Mouse (Mus musculus) forebrain, embryonic 11.5 days (tissue): ENCODE results near the gene Smad6. TPM values are rescaled to one million over a fixed set of nuclear protein-coding genes. Genes with fewer than 3 reads are reported as not detected.

Experiments
- ATAC-seq: fragments of 200-750 bp; cut with Nextera tagmentation; replicated peaks from 2 replicates; pipeline ENCODE4 v1.8.0; 2017; ENCODE audit warnings: moderate TSS enrichment; ENCODE audit not compliant: low FRiP score
- DNase-seq: peaks from one replicate; pipeline ENCODE4 v3.0.0-alpha.2; 2017; ENCODE audit warnings: low spot score
- H3K27ac ChIP-seq: fragments of 300-500 bp; sonication (generic); 2 replicates; pipeline ENCODE4 v1.5.1; 2014; ENCODE audit warnings: low read depth, low read length
- H3K27me3 ChIP-seq: fragments of 300-500 bp; sonication (generic); 2 replicates; pipeline ENCODE4 v1.6.1; 2014; ENCODE audit warnings: mild to moderate bottlenecking, low read length, mixed read lengths; ENCODE audit not compliant: control insufficient read depth, insufficient read depth
- H3K36me3 ChIP-seq: fragments of 300-500 bp; sonication (generic); 2 replicates; pipeline ENCODE4 v1.6.1; 2014; ENCODE audit warnings: mild to moderate bottlenecking, low read length, moderate library complexity, mixed read lengths; ENCODE audit not compliant: control insufficient read depth, insufficient read depth
- H3K4me1 ChIP-seq: fragments of 300-500 bp; sonication (generic); replicated peaks from 2 replicates; pipeline ENCODE4 v1.6.1; 2014; ENCODE audit warnings: low read length, mixed read lengths; ENCODE audit not compliant: control insufficient read depth, insufficient read depth
- H3K4me2 ChIP-seq: fragments of 300-500 bp; sonication (generic); 2 replicates; pipeline ENCODE4 v1.6.1; 2014; ENCODE audit warnings: low read depth, mild to moderate bottlenecking, low read length, moderate library complexity, mixed read lengths; ENCODE audit not compliant: severe bottlenecking
- H3K4me3 ChIP-seq: fragments of 300-500 bp; sonication (generic); 2 replicates; pipeline ENCODE4 v1.5.1; 2014; ENCODE audit warnings: low read depth, low read length
- H3K9ac ChIP-seq: fragments of 300-500 bp; sonication (generic); 2 replicates; pipeline ENCODE4 v1.6.1; 2014; ENCODE audit warnings: low read length
- H3K9me3 ChIP-seq: fragments of 300-500 bp; sonication (generic); 2 replicates; pipeline ENCODE4 v1.6.1; 2016; ENCODE audit warnings: low read length, mixed read lengths; ENCODE audit not compliant: control insufficient read depth
- WGBS: fragments of 180-500 bp; shearing (Covaris S2); extraction: QIAGEN DNeasy Blood & Tissue Kit; methylation state at CpG from one replicate; pipeline ENCODE4 v1.1.7; 2014; 5-methylcytosine and 5-hydroxymethylcytosine counted together
- polyA plus RNA-seq: library from polyadenylated mRNA; unstranded; fragments of >200 nt; fragmentation: Nextera tagmentation; extraction: Ambion mirVana; gene quantifications from 2 replicates; pipeline ENCODE4 v1.2.1, GENCODE M21; 2014

Gene Smad6
- polyA plus RNA-seq, 1 experiment from 2014 or later, result 6.5 TPM

DNA sequence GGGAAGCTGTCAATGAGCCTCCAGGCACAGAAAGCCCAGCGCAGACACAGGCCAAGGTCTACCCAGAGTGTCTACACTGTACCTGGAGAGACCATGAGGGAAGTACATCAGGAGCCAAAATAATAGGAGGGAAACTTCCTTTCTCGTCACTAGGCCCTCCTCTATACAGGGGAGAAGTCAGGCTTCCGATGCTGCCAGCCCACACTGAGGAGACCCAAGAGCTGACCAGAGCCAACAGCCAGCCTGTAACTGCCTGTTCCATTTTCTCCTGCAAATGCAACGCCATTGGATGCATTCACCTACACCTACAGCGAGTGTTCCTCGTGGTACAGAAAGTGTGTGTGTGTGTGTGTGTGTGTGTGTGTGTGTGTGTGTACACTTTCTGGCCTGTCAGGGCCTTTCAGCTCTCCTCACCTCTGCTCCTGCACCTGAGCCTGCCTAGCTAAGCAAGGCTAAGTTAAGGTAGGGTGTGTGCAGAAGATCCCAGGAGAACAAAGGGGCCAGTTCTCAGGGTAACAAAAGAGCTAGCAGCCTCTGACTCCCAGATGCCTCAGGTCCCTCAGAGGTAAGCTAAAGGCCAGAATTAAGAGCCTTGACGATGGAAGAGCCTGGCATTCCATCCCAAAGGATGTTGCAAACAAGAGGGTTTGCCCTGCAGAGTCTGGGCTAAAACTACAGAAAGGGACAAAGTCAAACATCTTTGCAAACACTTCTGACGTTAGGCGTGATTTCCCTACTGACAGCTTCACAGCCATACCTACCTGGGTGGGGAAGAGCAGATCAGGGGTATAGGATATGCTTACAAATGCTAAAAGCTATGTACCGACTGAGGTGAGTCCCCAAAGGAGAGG, 2.6 kb downstream of the Smad6 start:
- ATAC-seq (no peak), DNase-seq (peak; percentile 49)
- peaks cover 41% of the 10 kb centered on the region for H3K4me1 ChIP-seq
- peak overlapping the region; percentile 93 for H3K9ac ChIP-seq
- no peaks in the 10 kb centered on the region for H3K9me3 ChIP-seq
- WGBS, result 6% methylated on average over 10 of the region's 10 CpGs
- H3K4me3 ChIP-seq, result peak overlapping the region; percentile 60
- peak overlapping the region; percentile 94 for H3K4me2 ChIP-seq
- no peaks in the 10 kb centered on the region for H3K36me3 ChIP-seq
- peaks cover 9% of the 10 kb centered on the region for H3K27me3 ChIP-seq
- no peak overlapping the region for H3K27ac ChIP-seq

DNA sequence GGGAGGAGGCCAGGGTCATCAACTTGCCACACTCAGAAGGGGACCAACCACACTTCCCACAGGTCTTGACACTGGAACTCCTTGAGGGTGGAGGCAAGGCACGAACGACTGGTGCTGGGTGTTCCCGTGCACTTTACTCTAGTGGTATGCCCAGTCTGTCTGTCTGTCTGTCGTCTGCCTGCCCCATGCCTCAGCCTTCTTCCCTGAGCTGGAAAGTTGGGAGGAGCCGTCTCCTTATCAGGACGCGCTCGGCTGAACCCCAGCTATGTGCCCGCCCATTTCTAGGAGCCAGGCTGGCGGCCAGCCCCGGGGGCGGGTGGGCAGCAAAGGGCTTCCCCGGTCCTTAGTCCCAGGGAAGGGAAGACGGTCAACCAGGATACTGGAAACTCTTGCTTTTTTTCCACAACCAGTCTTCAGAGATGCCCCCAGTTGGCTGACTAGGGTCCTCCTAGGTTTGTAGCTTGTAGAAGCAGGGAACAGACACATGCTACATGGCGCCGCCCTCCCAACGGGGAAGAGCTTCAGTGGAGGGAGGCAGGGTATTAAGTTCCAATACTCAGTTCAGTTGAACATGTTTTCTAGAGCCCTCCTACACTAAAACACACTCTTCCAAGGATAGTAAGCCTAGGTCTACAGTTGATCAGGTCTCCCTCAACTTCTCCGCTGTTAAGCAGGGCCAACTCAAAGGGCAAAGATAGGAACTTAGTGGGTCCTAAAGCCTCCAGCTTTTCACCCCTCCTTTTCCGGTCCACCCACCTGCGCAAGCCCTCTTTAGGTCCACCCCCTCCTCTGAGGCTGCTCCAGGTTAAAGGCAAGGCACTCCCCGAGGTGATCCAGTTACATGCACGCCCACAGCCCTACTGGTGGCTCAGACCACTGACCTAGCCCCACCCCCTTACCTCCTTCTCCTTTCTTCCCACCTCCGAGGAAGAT, 3.7 kb downstream of the Smad6 start:
- Histone ChIP-seq H3K36me3 (no peaks in the 10 kb centered on the region), H3K4me1 (peaks cover 36% of the 10 kb centered on the region), H3K4me3 (peak overlapping the region; percentile 60), H3K4me2 (peak overlapping the region; percentile 94), H3K27me3 (peaks cover 9% of the 10 kb centered on the region), H3K9ac (peak overlapping the region; percentile 43; the same call in 1 of the 2 replicates), H3K27ac (peak overlapping the region; percentile 59), H3K9me3 (no peaks in the 10 kb centered on the region)
- DNase-seq, result peak; percentile 85
- ATAC-seq, result no peak
- WGBS, result under 1% methylated on average over 23 of the region's 23 CpGs

DNA sequence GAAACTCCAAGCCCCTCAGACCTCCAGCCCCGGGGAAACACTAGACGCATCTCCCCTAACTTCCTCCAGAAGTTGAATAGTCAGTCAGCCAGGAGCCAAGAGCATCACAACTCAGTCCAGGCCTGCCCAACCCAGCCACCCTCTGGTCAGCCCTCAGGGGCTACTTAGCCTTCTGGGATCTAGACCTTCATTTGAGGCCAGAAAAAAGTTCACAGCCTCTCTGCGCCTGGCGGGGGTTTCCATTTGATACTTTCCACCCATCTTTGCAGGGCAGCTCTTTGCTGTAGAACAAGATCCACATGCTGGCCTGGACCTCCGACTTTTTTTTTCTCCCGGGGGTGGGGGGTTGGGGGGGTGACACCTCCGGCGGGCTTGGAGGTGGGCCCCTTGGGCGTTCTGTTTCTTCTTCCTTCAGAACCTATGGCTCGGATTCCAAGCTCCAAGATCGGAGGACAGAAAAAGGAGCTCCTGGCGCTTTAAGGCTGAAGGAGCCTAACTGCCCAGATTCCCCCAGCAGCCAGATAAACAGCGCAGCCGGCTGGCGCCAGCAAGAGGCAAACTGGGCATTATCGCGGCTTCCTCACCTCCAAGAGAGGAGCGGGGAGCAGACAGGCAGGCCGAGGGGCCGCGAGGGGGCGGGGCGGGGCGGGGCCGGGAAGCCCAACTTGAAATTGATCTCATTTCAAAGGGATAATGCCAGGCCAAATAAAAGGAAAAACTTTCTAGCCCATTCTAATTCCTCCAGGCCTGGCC, 5.0 kb downstream of the Smad6 start:
- peak overlapping the region; percentile 60 for H3K4me3 ChIP-seq
- peak overlapping the region; percentile 59; the same call in 1 of the 2 replicates for H3K27ac ChIP-seq
- no peaks in the 10 kb centered on the region; the same call in 1 of the 2 replicates for H3K9me3 ChIP-seq
- ATAC-seq, result no peak
- H3K27me3 ChIP-seq, result peaks cover 9% of the 10 kb centered on the region
- H3K9ac ChIP-seq, result peak overlapping the region; percentile 29; the same call in 1 of the 2 replicates
- peaks cover 30% of the 10 kb centered on the region for H3K4me1 ChIP-seq
- peak overlapping the region; percentile 94 for H3K4me2 ChIP-seq
- DNase-seq, result peak; percentile 91
- 4% methylated on average over 24 of the region's 25 CpGs for WGBS
- no peaks in the 10 kb centered on the region for H3K36me3 ChIP-seq

DNA sequence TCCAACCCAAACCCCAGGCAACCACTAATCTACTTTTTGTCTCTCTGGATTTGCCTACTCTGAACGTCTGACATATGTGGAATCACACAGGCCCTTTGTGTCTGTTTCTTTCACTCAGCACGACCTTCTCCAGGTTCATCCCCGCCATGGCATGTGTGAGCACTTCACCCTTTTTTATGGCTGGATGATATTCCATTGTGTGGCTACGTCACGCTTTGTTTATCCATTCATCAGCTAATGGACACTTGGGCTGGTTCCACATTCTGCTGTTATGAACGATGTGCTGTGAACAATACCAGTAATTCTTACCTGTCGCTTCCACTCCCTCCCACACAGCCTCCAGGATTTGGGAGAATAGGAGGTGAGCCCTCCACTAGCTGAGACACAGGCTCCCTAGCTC, 5.8 kb downstream of the Smad6 start:
- H3K36me3 ChIP-seq, result peaks cover 5% of the 10 kb centered on the region; the same call in 1 of the 2 replicates
- no peaks in the 10 kb centered on the region; the same call in 1 of the 2 replicates for H3K9me3 ChIP-seq
- peaks cover 30% of the 10 kb centered on the region for H3K4me1 ChIP-seq
- no peak overlapping the region for H3K4me2 ChIP-seq
- H3K27ac ChIP-seq, result no peak overlapping the region
- ATAC-seq (no peak), DNase-seq (no peak)
- peaks cover 9% of the 10 kb centered on the region for H3K27me3 ChIP-seq
- WGBS, result 40% methylated on average over 7 of the region's 7 CpGs
- H3K4me3 ChIP-seq, result no peak overlapping the region
- H3K9ac ChIP-seq, result no peak overlapping the region

DNA sequence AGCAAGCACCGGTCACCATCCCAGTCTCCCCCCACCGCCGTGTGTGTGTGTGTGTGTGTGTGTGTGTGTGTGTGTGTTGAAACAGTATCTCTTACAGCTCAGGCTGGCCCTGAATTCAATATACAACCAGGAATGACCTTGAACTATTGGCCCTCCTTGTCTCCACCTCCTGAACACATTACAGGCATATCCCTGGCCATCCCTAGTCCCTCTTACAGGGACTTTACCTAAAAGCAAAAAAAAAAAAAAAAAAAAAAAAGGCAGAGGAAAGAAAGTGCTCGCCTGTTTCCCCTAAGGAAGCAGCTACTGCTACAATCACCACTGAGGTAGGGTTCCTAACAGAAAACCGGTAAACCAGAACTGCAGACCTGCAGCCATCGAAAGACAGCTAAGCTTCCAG, 7.1 kb downstream of the Smad6 start:
- Histone ChIP-seq H3K36me3 (peaks cover 5% of the 10 kb centered on the region; the same call in 1 of the 2 replicates), H3K9me3 (no peaks in the 10 kb centered on the region; the same call in 1 of the 2 replicates), H3K4me2 (no peak overlapping the region), H3K27ac (no peak overlapping the region), H3K4me3 (no peak overlapping the region), H3K4me1 (peaks cover 27% of the 10 kb centered on the region), H3K27me3 (peaks cover 9% of the 10 kb centered on the region), H3K9ac (no peak overlapping the region)
- WGBS, result 72% methylated on average over 6 of the region's 6 CpGs
- ATAC-seq (no peak), DNase-seq (no peak)

DNA sequence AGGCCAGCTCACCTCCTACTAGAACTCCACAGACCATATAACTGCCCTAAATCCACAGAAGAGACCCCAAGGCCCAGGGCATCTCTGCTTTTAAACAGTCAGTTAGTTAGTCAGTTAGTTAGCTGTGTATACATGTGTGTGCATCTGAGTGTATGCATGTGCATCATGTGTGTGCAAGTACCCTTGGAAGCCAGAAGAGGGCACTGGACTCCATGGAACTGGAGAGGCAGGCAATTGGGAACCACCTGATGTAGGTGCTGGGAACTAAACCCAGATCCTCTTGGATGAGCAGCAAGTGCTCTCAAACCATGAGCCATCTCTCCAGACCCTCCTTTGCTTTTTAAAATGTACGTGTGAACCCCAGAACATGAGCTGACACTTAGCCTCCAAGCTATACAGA, 10.5 kb downstream of the Smad6 start:
- no peak for ATAC-seq
- Histone ChIP-seq H3K4me3 (no peak overlapping the region), H3K9me3 (no peaks in the 10 kb centered on the region; the same call in 1 of the 2 replicates), H3K4me2 (no peak overlapping the region), H3K27ac (no peak overlapping the region), H3K9ac (no peak overlapping the region), H3K27me3 (no peaks in the 10 kb centered on the region), H3K36me3 (peaks cover 5% of the 10 kb centered on the region; the same call in 1 of the 2 replicates), H3K4me1 (no peaks in the 10 kb centered on the region; the same call in 1 of the 2 replicates)
- no peak for DNase-seq
- 96% methylated on average over 1 of the region's 1 CpGs for WGBS

DNA sequence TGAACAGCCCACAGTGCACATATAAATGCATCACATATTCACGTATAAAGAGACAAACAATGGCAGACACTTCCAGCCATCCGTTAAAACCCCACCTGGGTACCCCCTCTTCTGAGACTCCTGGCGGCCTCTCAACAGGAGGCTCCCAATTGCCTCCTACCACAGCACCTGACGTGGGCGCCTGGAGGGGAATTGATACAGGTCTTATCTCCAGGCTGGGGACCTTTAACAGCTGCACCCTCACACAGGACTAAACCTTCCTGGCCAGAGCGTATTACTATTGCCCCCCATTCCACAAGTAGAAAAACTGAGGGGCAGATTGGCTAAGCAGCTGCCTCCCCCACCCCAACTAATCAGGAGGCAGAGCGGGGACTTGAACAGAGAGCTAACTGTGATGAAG, 18.9 kb downstream of the Smad6 start:
- H3K4me3 ChIP-seq, result no peak overlapping the region
- ATAC-seq, result no peak
- no peak overlapping the region for H3K27ac ChIP-seq
- no peak for DNase-seq
- H3K9ac ChIP-seq, result no peak overlapping the region
- 67% methylated on average over 7 of the region's 7 CpGs for WGBS
- 0 out of 2 replicates have a peak, but pooled peaks cover 3% of the 10 kb centered on the region for H3K4me1 ChIP-seq
- no peaks in the 10 kb centered on the region for H3K9me3 ChIP-seq
- no peaks in the 10 kb centered on the region for H3K36me3 ChIP-seq
- no peaks in the 10 kb centered on the region for H3K27me3 ChIP-seq
- no peak overlapping the region for H3K4me2 ChIP-seq

DNA sequence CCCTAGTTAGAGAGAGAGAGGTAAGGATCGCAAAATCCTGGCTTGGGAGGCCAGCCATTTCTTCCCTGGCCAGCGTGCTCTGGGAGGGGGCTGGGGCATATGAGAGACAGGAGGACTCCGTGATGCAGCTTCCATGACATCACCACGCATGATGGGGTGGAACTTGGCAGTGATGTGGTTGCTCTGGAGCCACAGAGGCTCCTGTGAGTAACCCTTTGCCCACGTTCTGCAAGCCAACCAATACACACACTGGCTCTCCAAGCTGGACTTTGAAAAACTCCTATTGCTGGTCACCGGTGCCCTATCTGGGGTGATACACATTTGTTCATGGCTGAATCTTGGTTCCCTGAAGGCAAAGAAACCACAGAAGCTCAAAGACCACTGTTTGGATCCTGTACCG, 20.8 kb downstream of the Smad6 start:
- Histone ChIP-seq H3K4me2 (no peak overlapping the region), H3K27me3 (no peaks in the 10 kb centered on the region), H3K4me1 (peaks cover 6% of the 10 kb centered on the region; the same call in 1 of the 2 replicates), H3K27ac (no peak overlapping the region), H3K36me3 (no peaks in the 10 kb centered on the region; the same call in 1 of the 2 replicates), H3K9ac (no peak overlapping the region), H3K9me3 (no peaks in the 10 kb centered on the region), H3K4me3 (no peak overlapping the region)
- DNase-seq, result no peak
- no peak for ATAC-seq
- 71% methylated on average over 7 of the region's 7 CpGs for WGBS
